Mouse (Mus musculus) lung, postnatal 0 days (tissue): ENCODE data around the gene Slc39a8.

Source experiments
- CTCF ChIP-seq: IDR thresholded peaks from 2 replicates; pipeline ENCODE4 v1.5.1; 2016; ENCODE audit warnings: antibody characterized with exemption, mild to moderate bottlenecking
- EP300 ChIP-seq: IDR thresholded peaks from 2 replicates; pipeline ENCODE4 v1.6.1; 2016; ENCODE audit warnings: antibody characterized with exemption, mild to moderate bottlenecking, control low read depth

GRCm38 (mm10) chr3:135839535-135839934 lies 14.5 kb downstream of the Slc39a8 start:
- no peak for TF ChIP-seq EP300
- no peak for TF ChIP-seq CTCF
